Mouse (Mus musculus) monocyte, adult 2 months (primary cell): ENCODE measurements at regions not wholly inside any gene's neighbourhood (a gene's known extent, or its start where the extent isn't known, plus 50 kb on each side); places are given as distances from the start of the nearest gene placed in this dataset.
"Not testable (repeated sequence)": the region's sequence is repeated elsewhere in the genome, so short reads cannot be mapped to it uniquely, and the experiment has no call there.

Source experiments
- DNase-seq, 2 experiments: peaks; one replicate each; pipeline ENCODE4 v3.0.0; 2022; ENCODE audit warnings: low spot score in 2 of 2, low read depth in 1 of 2

- DNase-seq: no peak
These were observed 146.5 kb downstream of the Tmem121 start for GRCm38 (mm10) chr12:113332226-113332625.

- no peak for DNase-seq
These were observed 147.7 kb downstream of the Tmem121 start for GRCm38 (mm10) chr12:113333399-113333798.

- not testable (repeated sequence) for DNase-seq
These were observed 148.1 kb downstream of the Tmem121 start for GRCm38 (mm10) chr12:113333853-113334252.

- DNase-seq: no peak
These were observed 151.5 kb downstream of the Tmem121 start for GRCm38 (mm10) chr12:113337271-113337670.

- DNase-seq: no peak
These were observed 150.4 kb upstream of the Adam6b start for GRCm38 (mm10) chr12:113338891-113339290.

- DNase-seq: no peak
These were observed 148.3 kb upstream of the Adam6b start for GRCm38 (mm10) chr12:113341046-113341445.

- no peak for DNase-seq
These were observed 134.2 kb upstream of the Adam6b start for GRCm38 (mm10) chr12:113355132-113355531.

GRCm38 (mm10) chr12:113358077-113358476 lies 131.2 kb upstream of the Adam6b start:
- DNase-seq: no peak

- no peak for DNase-seq
These were observed 129.3 kb upstream of the Adam6b start for GRCm38 (mm10) chr12:113360032-113360431.

GRCm38 (mm10) chr12:113362409-113363038 lies 126.8 kb upstream of the Adam6b start:
- no peak for DNase-seq

- DNase-seq: no peak
These were observed 125.3 kb upstream of the Adam6b start for GRCm38 (mm10) chr12:113364023-113364422.

GRCm38 (mm10) chr12:113364437-113364836 lies 124.9 kb upstream of the Adam6b start:
- DNase-seq: no peak

GRCm38 (mm10) chr12:113365783-113366182 lies 123.5 kb upstream of the Adam6b start:
- no peak for DNase-seq

GRCm38 (mm10) chr12:113366394-113366793 lies 122.9 kb upstream of the Adam6b start:
- DNase-seq: no peak

GRCm38 (mm10) chr12:113401578-113402113 lies 87.7 kb upstream of the Adam6b start:
- DNase-seq: no peak

GRCm38 (mm10) chr12:113402823-113403222 lies 86.5 kb upstream of the Adam6b start:
- no peak for DNase-seq

- DNase-seq: no peak
These were observed 78.2 kb upstream of the Adam6b start for GRCm38 (mm10) chr12:113411113-113411512.

- no peak for DNase-seq
These were observed 75.3 kb upstream of the Adam6b start for GRCm38 (mm10) chr12:113413996-113414395.

GRCm38 (mm10) chr12:113417521-113417920 lies 71.8 kb upstream of the Adam6b start:
- no peak for DNase-seq

GRCm38 (mm10) chr12:113418731-113419402 lies 70.4 kb upstream of the Adam6b start:
- no peak for DNase-seq

- no peak for DNase-seq
These were observed 68.5 kb upstream of the Adam6b start for GRCm38 (mm10) chr12:113420721-113421305.
